Mouse (Mus musculus): ENCODE measurements around the gene Aldh1a1.

DNA sequence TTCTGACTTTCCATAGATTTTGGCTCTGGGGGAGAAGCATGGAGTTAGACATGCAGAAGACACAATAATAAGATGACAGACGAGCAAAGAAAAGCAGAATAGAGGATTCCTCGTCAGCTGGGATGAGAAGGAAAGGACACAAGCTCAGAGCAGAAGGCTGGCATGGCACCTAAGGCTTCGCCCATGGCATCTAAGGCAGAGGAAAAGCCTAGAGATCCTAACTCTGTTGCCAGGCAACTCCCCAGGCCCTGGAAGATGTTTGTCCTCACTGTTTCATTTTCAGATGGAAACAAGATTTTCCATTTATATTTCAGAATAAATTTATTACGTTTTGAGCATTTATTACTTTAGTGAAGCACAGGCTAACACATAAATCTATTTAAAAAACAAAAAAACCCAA, 48.5 kb downstream of the Aldh1a1 start:
- TF ChIP-seq TCF12 (IDR thresholded peaks at IDR 0.05; ENCODE audit: insufficient read depth, poor library complexity, severe bottlenecking), result no peak
- no peak for TF ChIP-seq POLR2A (IDR thresholded peaks at IDR 0.05; ENCODE audit: insufficient read length, low read depth)
- no peak for TF ChIP-seq TCF3 (IDR thresholded peaks at IDR 0.05; ENCODE audit: insufficient read length, low read depth)
- no peak for TF ChIP-seq MAX (IDR thresholded peaks at IDR 0.05; ENCODE audit: low read depth)
- TF ChIP-seq E2F4 (IDR thresholded peaks at IDR 0.05; ENCODE audit: insufficient read depth), result no peak
- no peak for TF ChIP-seq MYOD1 (IDR thresholded peaks at IDR 0.05; ENCODE audit: control insufficient read depth in 1 of 3, insufficient read length in 2 of 3, low read depth in 2 of 3)

All from myocyte (in vitro differentiated cells).